Mouse (Mus musculus): ENCODE measurements around the gene Herc3.

DNA sequence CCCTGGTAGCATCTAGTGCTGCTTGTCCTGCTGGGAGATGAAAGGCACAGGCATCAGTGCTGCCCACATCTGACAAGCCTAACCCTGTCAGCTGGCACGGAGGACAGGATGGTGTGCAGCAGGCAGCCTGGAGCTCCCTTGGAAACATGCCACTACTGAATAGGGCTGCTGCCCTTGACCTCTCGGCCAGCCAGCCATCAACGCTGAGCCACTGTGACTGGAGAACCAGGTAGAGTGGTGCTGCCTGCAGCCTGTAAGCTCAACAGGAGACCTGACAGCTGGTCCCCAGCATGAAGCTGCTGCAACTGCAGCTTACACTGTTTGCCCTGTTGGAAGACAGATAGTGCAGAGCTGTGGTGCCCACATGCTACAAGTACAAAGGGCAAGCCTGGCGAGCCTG is 48.3 kb downstream of the Herc3 start:
- TF ChIP-seq ZC3H11A (IDR thresholded peaks at IDR 0.05; ENCODE audit: borderline replicate concordance, low read depth, low read length) (no peak), CHD2 (IDR thresholded peaks at IDR 0.05; ENCODE audit: low read depth, low read length) (no peak), HCFC1 (IDR thresholded peaks at IDR 0.05; ENCODE audit: borderline replicate concordance, insufficient read depth, low read length) (no peak)
